Mouse (Mus musculus): ENCODE measurements at regions not wholly inside any gene's neighbourhood (a gene's known extent, or its start where the extent isn't known, plus 50 kb on each side); places are given as distances from the start of the nearest gene placed in this dataset.

DNA sequence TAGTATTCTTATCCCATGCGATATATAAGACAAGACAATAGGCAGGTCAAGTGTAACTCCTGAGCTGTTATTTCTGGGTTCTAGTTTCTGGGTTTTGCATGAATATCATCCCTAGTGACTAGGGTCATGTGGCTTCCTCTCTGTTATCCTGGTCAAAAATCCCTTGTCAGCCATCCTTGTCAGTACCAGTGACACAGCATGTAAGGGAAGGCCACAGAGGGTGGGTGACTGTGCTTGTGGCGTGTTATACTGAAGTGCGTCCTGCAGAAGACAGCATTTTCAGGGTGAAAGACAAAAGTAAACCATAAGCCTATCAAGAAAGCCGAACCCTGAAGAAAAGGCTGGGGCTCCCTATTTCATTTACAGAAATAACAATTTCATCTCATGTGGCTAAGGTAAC lies 50.7 kb upstream of the Echdc3 start:
- H3K36me3 ChIP-seq (ENCODE audit: inconsistent target) = no peaks in the 10 kb centered on the region
- no peak overlapping the region for H3K4me3 ChIP-seq (ENCODE audit: inconsistent target)

DNA sequence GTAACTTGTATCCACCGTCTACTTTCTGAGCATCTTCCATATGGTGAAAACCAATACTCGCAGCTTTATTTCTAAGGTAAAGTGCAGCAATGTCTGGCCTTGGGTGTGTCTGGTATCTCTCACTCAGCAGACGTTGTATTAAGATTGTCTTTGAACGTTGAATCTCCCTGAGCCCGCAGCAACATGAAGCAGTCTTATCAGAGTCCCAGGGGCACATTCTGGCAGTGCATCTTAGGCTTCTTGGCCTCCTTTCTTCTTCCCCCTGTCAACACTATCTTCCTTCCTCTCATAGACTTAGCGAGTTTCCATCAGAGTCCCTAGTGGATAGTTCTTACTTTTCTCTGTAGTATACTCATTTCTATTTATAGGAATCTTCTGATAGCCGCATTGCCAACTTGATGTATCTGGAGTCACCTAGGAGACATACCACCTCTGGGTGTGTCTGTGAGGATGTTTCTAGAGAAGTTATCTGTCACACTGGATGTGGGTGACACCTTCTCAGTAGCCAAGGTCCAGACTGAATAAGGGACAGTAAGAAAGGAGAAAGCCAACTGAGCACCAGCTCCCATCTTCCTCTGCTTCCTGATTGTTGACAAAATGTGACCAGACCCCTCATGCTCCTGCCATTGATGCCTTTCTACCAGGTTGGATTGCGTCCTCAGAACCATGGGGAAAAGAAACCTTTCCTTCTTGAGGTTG lies 51.4 kb upstream of the Echdc3 start:
- no peaks in the 10 kb centered on the region for H3K36me3 ChIP-seq (ENCODE audit: inconsistent target)

More for the DNA sequence above, 50.7 kb upstream of the Echdc3 start:
- WGBS (ENCODE audit: missing documents) = 92% methylated on average over 4 of the region's 4 CpGs
- Histone ChIP-seq H3K79me2 (ENCODE audit: inconsistent target) (no peaks in the 10 kb centered on the region), H3K27ac (no peak overlapping the region)

DNA sequence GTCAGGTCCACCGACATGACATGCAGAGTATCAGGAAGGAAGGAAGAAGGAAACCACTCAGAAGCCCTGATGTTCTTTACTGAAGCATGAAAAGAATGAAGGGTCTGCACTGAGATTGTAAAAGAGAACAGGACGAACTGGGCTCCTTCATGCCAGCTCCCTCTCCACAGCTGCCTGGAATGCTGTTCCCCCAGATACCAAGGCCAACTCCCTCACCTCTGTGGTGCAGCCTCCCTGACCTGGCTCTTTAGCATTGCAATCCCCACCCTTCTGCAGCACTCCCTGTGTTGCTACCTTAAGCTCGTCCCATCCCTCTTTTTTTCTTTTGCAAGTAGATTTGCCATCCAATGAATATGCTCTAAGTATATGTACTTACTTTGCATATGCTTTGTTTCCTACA lies 52.3 kb upstream of the Echdc3 start:
- H3K79me2 ChIP-seq (ENCODE audit: inconsistent target) = no peaks in the 10 kb centered on the region
- no peak overlapping the region for H3K27ac ChIP-seq
- H3K4me3 ChIP-seq (ENCODE audit: inconsistent target) = no peak overlapping the region
- H3K36me3 ChIP-seq (ENCODE audit: inconsistent target) = no peaks in the 10 kb centered on the region
- WGBS (ENCODE audit: missing documents) = 74% methylated on average over 3 of the region's 3 CpGs

More for the DNA sequence above, 51.4 kb upstream of the Echdc3 start:
- Histone ChIP-seq H3K79me2 (ENCODE audit: inconsistent target) (no peaks in the 10 kb centered on the region), H3K4me3 (ENCODE audit: inconsistent target) (no peak overlapping the region), H3K27ac (no peak overlapping the region)
- 91% methylated on average over 8 of the region's 8 CpGs for WGBS (ENCODE audit: missing documents)

DNA sequence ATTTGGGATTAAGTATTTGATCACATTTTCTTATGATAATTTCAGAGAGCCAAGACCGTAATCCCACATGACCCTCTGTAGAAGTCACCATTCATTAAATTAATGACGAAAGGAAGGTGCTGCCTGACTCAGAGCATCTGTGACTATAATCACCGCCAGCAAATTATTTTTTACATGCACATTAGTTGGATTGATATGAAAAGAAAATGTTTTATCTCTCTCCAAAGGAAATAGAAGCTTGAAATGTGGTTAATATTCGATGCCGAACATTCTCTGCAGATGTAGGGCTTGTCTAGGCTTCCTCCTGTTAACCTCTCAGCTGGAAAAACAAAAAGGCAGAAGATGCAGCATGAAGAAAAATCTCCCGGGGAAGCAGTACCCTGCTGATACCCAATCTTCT lies 54.2 kb upstream of the Echdc3 start:
- H3K79me2 ChIP-seq (ENCODE audit: inconsistent target) = no peaks in the 10 kb centered on the region
- peak overlapping the region; percentile 54 for H3K27ac ChIP-seq
- H3K36me3 ChIP-seq (ENCODE audit: inconsistent target) = no peaks in the 10 kb centered on the region
- H3K4me3 ChIP-seq (ENCODE audit: inconsistent target) = no peak overlapping the region
- 58% methylated on average over 6 of the region's 6 CpGs for WGBS (ENCODE audit: missing documents)

DNA sequence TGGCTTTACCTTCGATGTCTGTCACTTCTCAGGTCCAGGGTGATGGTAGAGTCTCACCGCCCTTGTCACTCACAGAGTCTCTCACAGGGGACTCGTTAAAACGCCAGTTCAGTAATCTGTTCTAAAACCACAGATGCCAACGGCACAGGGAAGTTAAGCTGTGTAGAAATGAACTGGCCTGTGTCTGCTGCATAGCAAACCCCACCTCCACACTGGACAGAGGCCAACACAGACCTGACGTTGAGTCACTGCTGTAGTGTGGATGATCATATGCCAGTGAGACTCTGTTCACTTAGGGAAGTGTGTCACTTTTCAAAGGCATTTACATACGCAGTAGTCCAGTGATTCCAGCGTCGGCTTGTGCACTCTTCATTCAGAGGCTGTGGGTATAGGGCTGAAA lies 54.7 kb upstream of the Echdc3 start:
- peak overlapping the region; percentile 54 for H3K27ac ChIP-seq

DNA sequence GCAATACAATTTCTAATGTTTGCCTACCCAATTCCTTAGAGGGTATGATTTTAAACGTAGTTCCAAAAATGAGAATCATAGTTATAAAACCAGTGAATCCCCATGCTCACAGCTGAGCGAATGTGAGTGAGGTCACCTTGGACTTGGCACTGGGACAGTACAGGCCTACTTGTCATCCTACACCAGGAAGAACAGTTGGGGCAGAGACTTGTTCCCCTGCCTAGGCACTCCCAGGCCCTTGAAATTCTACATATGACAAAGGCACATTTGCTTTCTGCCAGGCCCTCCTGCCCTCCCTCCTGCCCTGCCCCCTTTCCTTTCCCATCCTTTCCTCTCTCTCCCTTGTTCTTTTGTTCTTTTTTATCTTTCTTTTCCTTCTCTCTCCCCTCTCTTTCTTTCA lies 50.0 kb upstream of the Usp6nl start:
- H3K36me3 ChIP-seq (ENCODE audit: inconsistent target) = no peaks in the 10 kb centered on the region
- 96% methylated on average over 2 of the region's 2 CpGs for WGBS (ENCODE audit: missing documents)
- no peak overlapping the region for H3K4me3 ChIP-seq (ENCODE audit: inconsistent target)
- H3K79me2 ChIP-seq (ENCODE audit: inconsistent target) = no peaks in the 10 kb centered on the region
- H3K27ac ChIP-seq = no peak overlapping the region

More for the DNA sequence above, 54.7 kb upstream of the Echdc3 start:
- H3K36me3 ChIP-seq (ENCODE audit: inconsistent target) = no peaks in the 10 kb centered on the region
- no peak overlapping the region for H3K4me3 ChIP-seq (ENCODE audit: inconsistent target)
- H3K79me2 ChIP-seq (ENCODE audit: inconsistent target) = no peaks in the 10 kb centered on the region
- WGBS (ENCODE audit: missing documents) = 3% methylated on average over 9 of the region's 9 CpGs
